Mouse (Mus musculus) mouse embryonic stem cell (cell line): ENCODE results near the gene Khdc4.

Source experiments
- in situ Hi-C, 2 experiments: fragments of 300-500 bp; cut with MboI; formaldehyde crosslinking; loops; 1 replicate in 1 of 2; 3 replicates in 1 of 2; pipeline ENCODE4 v1.14.3; 2019 to 2020; ENCODE audit warnings: low sequenced_read_pairs in 2 of 2, low pct_unique_long_range_greater_than_20kb in 1 of 2, mixed read lengths in 1 of 2; ENCODE audit not compliant: unreplicated experiment in 1 of 2

The Khdc4 gene

GRCm38 (mm10) chr3:88714725-88715124, 29.1 kb downstream of the Khdc4 start:
- in situ Hi-C loops, result loop anchor here (10.0 to 25.0 kb wide), 2 partner anchors 400 to 1323 kb away; no protein-coding TSS in a partner anchor

GRCm38 (mm10) chr3:88715716-88716115, 30.1 kb downstream of the Khdc4 start:
- in situ Hi-C loops, result loop anchor here (10.0 to 25.0 kb wide), 2 partner anchors 401 to 1322 kb away; no protein-coding TSS in a partner anchor

- in situ Hi-C loops, result loop anchor here (10.0 to 25.0 kb wide), 2 partner anchors 402 to 1321 kb away; no protein-coding TSS in a partner anchor
Measured at GRCm38 (mm10) chr3:88716399-88717197, 31.0 kb downstream of the Khdc4 start, which contains the start of gene Rit1. Gene Rit1, plus strand, starts transcription at chr3:88716838.

GRCm38 (mm10) chr3:88717198-88717798, 31.7 kb downstream of the Khdc4 start:
- in situ Hi-C loops, result loop anchor here (10.0 to 25.0 kb wide), 2 partner anchors 402 to 1320 kb away; no protein-coding TSS in a partner anchor

GRCm38 (mm10) chr3:88717831-88718230, 32.2 kb downstream of the Khdc4 start:
- in situ Hi-C loops, result loop anchor here (10.0 to 25.0 kb wide), 2 partner anchors 403 to 1319 kb away; no protein-coding TSS in a partner anchor

- in situ Hi-C loops, result loop anchor here (10.0 to 25.0 kb wide), 2 partner anchors 404 to 1318 kb away; no protein-coding TSS in a partner anchor
Measured at GRCm38 (mm10) chr3:88719098-88719497, 33.5 kb downstream of the Khdc4 start.

- in situ Hi-C loops, result no loop called here
Measured at GRCm38 (mm10) chr3:88736556-88736955, 51.0 kb downstream of the Khdc4 start.

- in situ Hi-C loops, result no loop called here
Measured at GRCm38 (mm10) chr3:88738641-88739040, 53.0 kb downstream of the Khdc4 start.

GRCm38 (mm10) chr3:88740147-88740546, 54.5 kb downstream of the Khdc4 start:
- in situ Hi-C loops, result no loop called here

- in situ Hi-C loops, result no loop called here
Measured at GRCm38 (mm10) chr3:88745534-88745933, 59.9 kb downstream of the Khdc4 start.

GRCm38 (mm10) chr3:88746139-88746870, 60.7 kb downstream of the Khdc4 start:
- in situ Hi-C loops, result no loop called here

- in situ Hi-C loops, result no loop called here
Measured at GRCm38 (mm10) chr3:88746871-88747231, 61.2 kb downstream of the Khdc4 start.

- in situ Hi-C loops, result loop anchor here in 1 of 2 experiments (5.0 to 10.0 kb wide), 2 partner anchors 77 to 349 kb away; no protein-coding TSS in a partner anchor
Measured at GRCm38 (mm10) chr3:88754283-88754682, 68.7 kb downstream of the Khdc4 start.

- in situ Hi-C loops, result loop anchor here in 1 of 2 experiments (10.0 kb wide), 1 partner anchor 351 kb away; no protein-coding TSS in a partner anchor
Measured at GRCm38 (mm10) chr3:88755541-88755940, 69.9 kb downstream of the Khdc4 start.

- in situ Hi-C loops, result loop anchor here in 1 of 2 experiments (10.0 kb wide), 1 partner anchor 351 kb away; no protein-coding TSS in a partner anchor
Measured at GRCm38 (mm10) chr3:88756276-88756675, 70.7 kb downstream of the Khdc4 start.

GRCm38 (mm10) chr3:88758045-88758500, 72.5 kb downstream of the Khdc4 start:
- in situ Hi-C loops, result loop anchor here in 1 of 2 experiments (10.0 kb wide), 1 partner anchor 353 kb away; no protein-coding TSS in a partner anchor

- in situ Hi-C loops, result no loop called here
Measured at GRCm38 (mm10) chr3:88761619-88762018, 76.0 kb downstream of the Khdc4 start.

- in situ Hi-C loops, result no loop called here
Measured at GRCm38 (mm10) chr3:88762401-88762831, 76.8 kb downstream of the Khdc4 start.
